Mouse (Mus musculus): ENCODE measurements at regions not wholly inside any gene's neighbourhood (a gene's known extent, or its start where the extent isn't known, plus 50 kb on each side); places are given as distances from the start of the nearest gene placed in this dataset.

DNA sequence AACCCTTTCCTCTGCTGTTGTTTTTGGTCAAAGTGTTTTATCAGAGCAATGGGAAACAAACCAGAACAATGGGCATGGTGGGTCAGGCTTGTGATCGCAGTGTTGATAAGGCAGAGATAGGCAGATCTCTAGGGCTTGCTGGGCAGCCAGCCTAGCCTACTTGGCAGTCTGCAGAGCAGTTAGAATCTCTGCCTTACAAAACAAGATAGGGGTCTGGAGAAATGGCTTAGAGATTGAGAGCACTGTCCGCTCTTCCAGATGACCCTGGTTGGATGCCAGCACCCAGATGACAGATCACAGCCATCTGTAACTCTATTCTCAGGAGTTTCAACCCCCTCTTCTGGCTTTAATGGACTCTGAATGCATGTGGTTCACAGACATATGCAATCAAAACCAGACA, 289.7 kb upstream of the Thsd7b start:
- TF ChIP-seq CTCF (IDR thresholded peaks at IDR 0.05; ENCODE audit: low read depth, low read length) (no peak), POLR2A (IDR thresholded peaks at IDR 0.05; ENCODE audit: insufficient read depth, low read length) (no peak)

All from ES-Bruce4 (cell line).